Mouse (Mus musculus) forebrain, embryonic 16.5 days (tissue): ENCODE results near the gene Slc9a5. TPM values are rescaled to one million over a fixed set of nuclear protein-coding genes. Genes with fewer than 3 reads are reported as not detected.

ENCODE experiments used
- ATAC-seq: fragments of 200-750 bp; cut with Nextera tagmentation; 2 replicates; pipeline ENCODE4 v1.8.0; 2017; ENCODE audit warnings: mild to moderate bottlenecking, moderate library complexity
- H3K27ac ChIP-seq: fragments of 300-500 bp; sonication (generic); 2 replicates; pipeline ENCODE4 v1.5.1; 2014; ENCODE audit warnings: low read length, control low read depth
- H3K27me3 ChIP-seq: fragments of 300-500 bp; sonication (generic); replicated peaks from 2 replicates; pipeline ENCODE4 v1.6.1; 2014; ENCODE audit warnings: low read length; ENCODE audit not compliant: control insufficient read depth, insufficient read depth
- H3K36me3 ChIP-seq: fragments of 300-500 bp; sonication (generic); 2 replicates; pipeline ENCODE4 v1.6.1; 2014; ENCODE audit not compliant: control insufficient read depth, insufficient read depth
- H3K4me1 ChIP-seq: fragments of 300-500 bp; sonication (generic); replicated peaks from 2 replicates; pipeline ENCODE4 v1.6.1; 2014; ENCODE audit warnings: low read length; ENCODE audit not compliant: control insufficient read depth, insufficient read depth
- H3K4me2 ChIP-seq: fragments of 300-500 bp; sonication (generic); 2 replicates; pipeline ENCODE4 v1.6.1; 2014; ENCODE audit warnings: mild to moderate bottlenecking, low read length, control low read depth
- H3K4me3 ChIP-seq: fragments of 300-500 bp; sonication (generic); replicated peaks from 2 replicates; pipeline ENCODE4 v1.5.1; 2014; ENCODE audit warnings: mild to moderate bottlenecking, low read length, control low read depth
- H3K9ac ChIP-seq: fragments of 300-500 bp; sonication (generic); replicated peaks from 2 replicates; pipeline ENCODE4 v1.6.1; 2014; ENCODE audit warnings: low read depth, low read length, control low read depth
- H3K9me3 ChIP-seq: fragments of 300-500 bp; sonication (generic); 2 replicates; pipeline ENCODE4 v1.6.1; 2016; ENCODE audit warnings: low read length; ENCODE audit not compliant: control insufficient read depth
- WGBS: fragments of 180-500 bp; shearing (Covaris S2); extraction: QIAGEN DNeasy Blood & Tissue Kit; methylation state at CpG from one replicate; pipeline ENCODE4 v1.1.7; 2014; 5-methylcytosine and 5-hydroxymethylcytosine counted together
- polyA plus RNA-seq: library from polyadenylated mRNA; unstranded; fragments of >200 nt; fragmentation: Nextera tagmentation; extraction: Ambion mirVana; gene quantifications from 2 replicates; pipeline ENCODE4 v1.2.1, GENCODE M21; 2015

Gene Slc9a5
- polyA plus RNA-seq, 1 experiment from 2014 or later = 10.3 TPM

DNA sequence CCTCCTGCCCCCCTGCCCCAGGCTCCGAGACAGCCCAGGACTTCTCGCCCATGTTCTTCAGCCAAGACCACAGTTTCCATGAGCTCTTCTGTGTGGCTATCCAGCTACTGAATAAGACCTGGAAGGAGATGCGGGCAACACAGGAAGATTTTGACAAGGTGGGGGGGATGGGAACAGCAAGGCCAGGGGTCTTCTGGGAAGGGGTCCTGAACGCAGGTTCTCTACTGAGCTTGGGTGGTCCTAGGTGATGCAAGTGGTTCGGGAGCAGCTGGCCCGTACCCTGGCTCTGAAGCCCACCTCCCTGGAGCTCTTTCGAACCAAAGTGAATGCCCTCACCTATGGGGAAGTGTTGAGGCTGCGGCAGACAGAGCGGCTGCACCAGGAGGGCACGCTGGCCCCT, 40.2 kb upstream of the Slc9a5 start:
- H3K27ac ChIP-seq = no peak overlapping the region
- no peak overlapping the region for H3K4me2 ChIP-seq
- no peak overlapping the region for H3K9ac ChIP-seq
- 91% methylated on average over 10 of the region's 10 CpGs for WGBS
- peaks cover 15% of the 10 kb centered on the region for H3K36me3 ChIP-seq
- H3K27me3 ChIP-seq = no peaks in the 10 kb centered on the region
- ATAC-seq = no peak
- no peaks in the 10 kb centered on the region for H3K9me3 ChIP-seq
- peaks cover 8% of the 10 kb centered on the region for H3K4me1 ChIP-seq
- H3K4me3 ChIP-seq = no peak overlapping the region

DNA sequence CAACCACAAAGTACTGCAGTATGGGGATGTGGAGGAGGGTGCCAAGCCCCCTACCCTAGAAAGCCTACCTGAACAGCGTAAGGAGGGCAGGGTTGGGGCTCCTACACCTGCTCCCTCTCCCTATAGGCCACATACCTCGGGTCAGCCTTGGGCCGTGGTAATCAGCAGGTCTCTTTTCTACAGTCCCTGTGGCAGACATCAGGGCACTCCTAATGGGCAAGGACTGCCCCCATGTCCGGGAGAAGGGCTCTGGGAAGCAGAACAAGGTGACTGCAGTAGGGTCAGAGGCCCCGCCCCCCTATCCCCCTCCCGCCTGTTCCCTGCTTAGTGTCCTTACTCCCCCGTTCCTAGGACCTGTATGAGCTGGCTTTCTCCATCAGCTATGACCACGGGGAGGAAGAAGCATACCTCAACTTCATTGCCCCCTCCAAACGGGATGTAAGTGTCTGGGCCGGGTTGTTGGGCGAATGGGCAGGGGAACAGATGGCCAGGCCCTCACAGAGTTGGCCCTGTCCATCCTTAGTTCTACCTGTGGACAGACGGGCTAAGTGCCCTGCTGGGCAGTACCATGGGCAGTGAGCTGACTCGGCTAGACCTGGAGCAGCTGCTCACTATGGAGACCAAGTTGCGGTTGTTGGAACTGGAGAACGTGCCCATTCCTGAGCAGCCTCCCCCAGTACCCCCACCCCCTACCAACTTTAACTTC, 39.3 kb upstream of the Slc9a5 start:
- Histone ChIP-seq H3K27ac (no peak overlapping the region), H3K4me3 (no peak overlapping the region), H3K9me3 (no peaks in the 10 kb centered on the region), H3K4me1 (peaks cover 8% of the 10 kb centered on the region), H3K36me3 (peaks cover 11% of the 10 kb centered on the region), H3K4me2 (no peak overlapping the region), H3K9ac (no peak overlapping the region), H3K27me3 (no peaks in the 10 kb centered on the region)
- 85% methylated on average over 15 of the region's 15 CpGs for WGBS
- ATAC-seq = no peak

DNA sequence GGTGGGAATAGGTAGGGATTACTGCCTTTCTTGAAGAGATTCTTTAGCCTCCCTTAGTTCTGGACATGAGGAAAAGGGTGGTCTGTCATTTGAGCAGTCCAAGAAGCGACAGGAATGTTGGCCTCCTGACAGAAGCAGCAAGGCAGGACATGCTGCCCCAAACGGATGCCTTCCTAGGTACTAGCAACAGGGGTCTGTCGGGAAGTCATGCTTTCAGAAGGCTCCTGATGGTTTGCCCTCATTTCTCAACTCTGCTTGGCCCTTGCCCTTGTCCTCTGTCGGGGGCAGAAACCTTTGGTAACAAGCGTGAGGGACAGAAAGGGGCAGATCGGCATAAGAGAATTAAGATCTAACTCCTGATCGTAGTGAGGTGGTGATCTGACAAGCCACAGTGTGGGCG, 38.5 kb upstream of the Slc9a5 start:
- peaks cover 8% of the 10 kb centered on the region for H3K4me1 ChIP-seq
- WGBS = 88% methylated on average over 8 of the region's 8 CpGs
- ATAC-seq = no peak

DNA sequence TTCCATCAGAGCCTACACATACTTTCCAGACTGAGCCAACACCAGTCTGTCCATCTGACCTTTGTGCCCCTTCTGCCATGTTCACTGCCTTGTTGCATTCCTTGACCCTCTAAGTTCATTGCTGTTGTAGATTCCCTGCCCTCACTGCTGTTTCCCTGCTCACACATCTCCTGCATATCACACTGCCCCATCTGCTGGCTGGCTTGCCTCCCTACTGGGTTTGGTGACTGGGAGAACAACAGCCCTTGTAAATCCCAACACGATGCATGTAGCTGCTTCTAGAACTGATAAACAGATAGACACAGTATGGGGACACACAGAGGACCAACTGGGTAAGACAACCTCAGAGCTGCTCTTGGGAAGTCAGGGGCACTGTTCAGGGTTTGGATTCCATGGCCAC, 36.9 kb upstream of the Slc9a5 start:
- peaks cover 14% of the 10 kb centered on the region for H3K36me3 ChIP-seq
- WGBS = 100% methylated on average over 1 of the region's 1 CpGs
- H3K9me3 ChIP-seq = no peaks in the 10 kb centered on the region
- no peaks in the 10 kb centered on the region for H3K4me1 ChIP-seq
- H3K27me3 ChIP-seq = no peaks in the 10 kb centered on the region
- H3K4me2 ChIP-seq = no peak overlapping the region
- H3K9ac ChIP-seq = no peak overlapping the region
- H3K4me3 ChIP-seq = no peak overlapping the region
- H3K27ac ChIP-seq = no peak overlapping the region
- ATAC-seq = no peak

More for the DNA sequence above, 38.5 kb upstream of the Slc9a5 start:
- H3K9me3 ChIP-seq = no peaks in the 10 kb centered on the region
- no peak overlapping the region for H3K4me3 ChIP-seq
- no peak overlapping the region for H3K27ac ChIP-seq
- no peaks in the 10 kb centered on the region for H3K27me3 ChIP-seq
- H3K9ac ChIP-seq = no peak overlapping the region
- no peak overlapping the region for H3K4me2 ChIP-seq
- H3K36me3 ChIP-seq = peaks cover 11% of the 10 kb centered on the region

DNA sequence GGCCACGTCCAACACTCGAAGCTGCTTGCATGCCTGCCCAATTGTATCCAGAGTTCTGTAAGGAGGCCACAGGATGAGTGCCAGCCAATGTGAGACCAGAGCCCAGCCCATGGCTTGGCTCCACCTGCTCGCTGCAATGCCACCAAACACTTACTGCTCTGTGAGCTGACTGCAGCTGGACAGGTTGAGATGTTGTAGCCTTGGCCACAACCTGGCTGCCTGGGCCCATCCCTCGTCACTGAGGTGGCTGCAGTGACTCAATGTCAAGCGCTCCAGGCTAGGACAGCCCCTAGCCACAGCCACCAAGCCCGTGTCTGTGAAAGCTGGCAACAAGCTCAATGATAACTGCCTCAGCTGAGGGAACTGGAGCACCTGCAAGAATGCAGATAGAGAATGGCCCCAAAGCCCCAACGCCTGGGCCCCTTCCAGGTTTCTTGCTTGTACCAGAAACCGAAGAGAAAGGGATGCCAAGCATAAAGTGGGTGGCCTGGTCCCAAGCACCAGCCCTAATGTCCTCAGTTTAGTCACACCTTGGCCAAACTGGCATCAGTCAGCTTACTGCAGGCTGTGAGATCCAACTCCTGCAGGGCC, 35.7 kb upstream of the Slc9a5 start:
- Histone ChIP-seq H3K4me1 (no peaks in the 10 kb centered on the region), H3K36me3 (peaks cover 10% of the 10 kb centered on the region; the same call in 1 of the 2 replicates), H3K9ac (no peak overlapping the region), H3K27ac (no peak overlapping the region), H3K4me2 (no peak overlapping the region), H3K9me3 (no peaks in the 10 kb centered on the region), H3K27me3 (no peaks in the 10 kb centered on the region), H3K4me3 (no peak overlapping the region)
- WGBS = 92% methylated on average over 8 of the region's 8 CpGs
- no peak for ATAC-seq

DNA sequence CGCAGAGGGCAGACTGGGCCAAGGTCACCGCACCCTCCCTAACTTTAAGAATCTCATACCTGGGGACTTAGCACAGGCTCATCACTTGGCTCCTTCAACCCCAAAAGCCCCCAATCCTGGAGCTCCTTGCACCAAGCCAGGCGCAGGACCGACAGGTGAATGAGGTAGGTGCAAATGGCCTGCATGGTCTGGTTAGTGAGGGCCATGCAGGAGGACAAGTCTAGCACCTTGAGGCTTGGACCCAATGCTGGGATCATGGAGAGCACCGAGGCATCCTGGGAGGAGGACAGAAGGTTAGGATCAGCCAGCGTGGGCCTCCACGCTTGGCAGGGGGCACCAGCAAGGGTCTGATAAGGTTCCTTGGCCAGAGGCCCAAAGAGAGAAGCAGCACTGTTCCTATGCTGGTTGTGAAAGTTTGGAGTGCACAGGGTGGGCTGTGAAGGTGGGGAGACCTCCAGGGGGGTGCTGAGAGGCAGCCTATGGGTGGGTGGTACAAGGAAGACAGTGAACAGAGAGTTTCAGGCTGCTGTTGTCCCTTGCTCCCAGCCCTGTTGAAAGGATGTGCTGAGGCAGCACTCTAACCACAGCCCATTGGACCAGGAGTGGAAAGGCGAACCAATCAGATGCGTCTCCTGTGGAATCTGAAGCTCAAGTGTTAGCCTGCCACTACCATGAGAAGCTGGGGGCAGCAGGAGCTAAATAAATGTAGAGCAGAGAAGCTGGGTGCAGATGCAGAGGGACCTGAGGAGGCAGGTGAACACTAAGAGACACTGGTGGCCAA, 34.8 kb upstream of the Slc9a5 start:
- ATAC-seq = no peak
- Histone ChIP-seq H3K27ac (no peak overlapping the region), H3K36me3 (peaks cover 8% of the 10 kb centered on the region; the same call in 1 of the 2 replicates), H3K9me3 (no peaks in the 10 kb centered on the region), H3K27me3 (no peaks in the 10 kb centered on the region), H3K9ac (no peak overlapping the region), H3K4me1 (no peaks in the 10 kb centered on the region), H3K4me3 (no peak overlapping the region), H3K4me2 (no peak overlapping the region)
- 79% methylated on average over 9 of the region's 9 CpGs for WGBS

DNA sequence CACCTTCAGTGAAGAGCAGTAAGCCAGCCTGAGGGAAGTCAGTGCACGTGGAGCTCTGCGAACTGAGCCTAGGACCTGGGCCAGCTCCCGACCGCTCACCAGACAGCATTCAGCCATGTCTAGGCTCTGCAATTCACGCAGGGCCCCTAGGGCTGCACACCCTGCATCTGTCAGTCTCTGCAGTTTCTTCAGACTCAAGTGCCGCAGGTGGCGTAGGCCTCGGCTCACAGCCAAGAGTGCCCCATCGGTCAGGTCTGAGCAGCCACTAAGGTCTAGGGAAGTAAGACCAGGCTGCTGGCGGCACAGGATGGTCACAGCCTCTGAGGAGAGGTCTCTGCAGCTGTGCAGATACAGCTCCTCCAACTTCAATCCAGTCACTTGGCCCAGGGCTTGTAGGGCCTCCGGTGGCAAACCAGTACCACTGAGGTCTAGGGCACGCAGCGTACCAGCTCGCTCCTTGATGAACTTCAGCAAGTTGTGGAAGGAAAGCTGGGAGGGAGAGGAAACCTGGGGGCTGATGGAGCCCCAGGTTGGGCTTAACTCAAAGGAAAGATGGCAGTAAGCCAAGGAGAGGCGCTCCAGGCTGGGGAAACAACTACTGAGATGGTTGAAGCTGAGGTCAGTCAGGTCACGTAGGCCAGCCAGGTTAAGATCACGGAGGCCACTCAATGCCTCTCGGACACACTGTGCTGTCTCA, 33.4 kb upstream of the Slc9a5 start:
- Histone ChIP-seq H3K4me2 (no peak overlapping the region), H3K9me3 (no peaks in the 10 kb centered on the region), H3K4me3 (no peak overlapping the region), H3K27me3 (no peaks in the 10 kb centered on the region), H3K4me1 (no peaks in the 10 kb centered on the region), H3K9ac (no peak overlapping the region), H3K36me3 (peaks cover 11% of the 10 kb centered on the region; the same call in 1 of the 2 replicates), H3K27ac (no peak overlapping the region)
- WGBS = 93% methylated on average over 18 of the region's 18 CpGs
- no peak for ATAC-seq

DNA sequence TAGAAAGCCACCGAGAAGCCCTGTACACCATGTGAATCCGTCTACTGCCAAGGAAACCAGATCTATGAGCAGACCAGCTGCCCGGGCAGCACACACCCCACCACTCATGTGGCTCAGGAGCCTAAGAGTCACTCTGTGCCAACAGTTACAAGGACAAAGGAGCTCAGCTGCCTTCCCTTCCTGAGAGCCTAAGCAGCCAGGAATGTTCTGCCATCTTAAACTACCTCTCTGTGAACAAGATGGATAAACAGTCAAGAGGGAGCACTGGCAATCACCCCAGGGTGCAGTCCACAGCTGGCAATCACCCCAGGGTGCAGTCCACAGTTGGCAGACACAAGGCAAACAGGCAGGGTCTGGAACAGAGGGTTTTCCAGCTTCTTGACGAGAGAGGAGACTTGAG, 30.7 kb upstream of the Slc9a5 start:
- no peak overlapping the region for H3K27ac ChIP-seq

DNA sequence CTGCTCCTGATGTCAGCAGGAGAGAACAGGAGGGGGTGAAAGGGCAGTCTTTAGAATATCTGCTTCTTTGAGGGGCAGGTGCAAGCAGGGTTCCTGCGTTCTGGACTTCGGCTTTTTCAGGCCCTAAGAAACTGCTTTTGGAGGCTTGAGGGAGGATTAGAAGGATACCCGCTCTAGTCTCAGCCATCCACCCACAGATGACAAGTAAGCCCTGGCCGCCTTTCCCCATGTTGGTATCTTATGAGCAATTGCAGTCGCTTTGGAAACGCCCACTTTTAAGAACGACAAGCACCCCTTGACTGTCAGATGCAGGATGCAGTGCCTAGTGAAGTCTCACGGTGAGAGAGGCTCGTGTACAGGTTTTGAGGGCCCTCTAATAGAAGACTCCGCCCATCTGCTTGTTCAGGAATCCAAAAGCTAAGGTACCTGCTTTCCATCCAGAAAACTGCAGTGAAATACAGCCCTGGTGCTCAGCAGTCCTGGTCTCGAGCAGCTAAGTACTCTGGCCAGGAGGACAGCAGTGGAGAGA, 29.9 kb upstream of the Slc9a5 start:
- H3K9ac ChIP-seq = no peak overlapping the region
- no peak overlapping the region for H3K4me3 ChIP-seq

More for the DNA sequence above, 30.7 kb upstream of the Slc9a5 start:
- no peak for ATAC-seq
- 91% methylated on average over 4 of the region's 4 CpGs for WGBS
- Histone ChIP-seq H3K4me2 (no peak overlapping the region), H3K9ac (no peak overlapping the region), H3K4me3 (no peak overlapping the region), H3K4me1 (no peaks in the 10 kb centered on the region), H3K9me3 (no peaks in the 10 kb centered on the region), H3K27me3 (no peaks in the 10 kb centered on the region), H3K36me3 (peaks cover 8% of the 10 kb centered on the region; the same call in 1 of the 2 replicates)

More for the DNA sequence above, 29.9 kb upstream of the Slc9a5 start:
- H3K4me2 ChIP-seq = no peak overlapping the region
- ATAC-seq = no peak
- H3K4me1 ChIP-seq = no peaks in the 10 kb centered on the region
- H3K9me3 ChIP-seq = no peaks in the 10 kb centered on the region
- no peaks in the 10 kb centered on the region for H3K27me3 ChIP-seq
- 84% methylated on average over 11 of the region's 11 CpGs for WGBS
- H3K36me3 ChIP-seq = peaks cover 8% of the 10 kb centered on the region; the same call in 1 of the 2 replicates
- H3K27ac ChIP-seq = no peak overlapping the region
